Mouse (Mus musculus) inflammation-experienced regulatory T-cells, adult 6 months (primary cell): ENCODE results near the gene Tyk2. TPM values are rescaled to one million over a fixed set of nuclear protein-coding genes. Genes with fewer than 3 reads are reported as not detected.

ENCODE experiments used
- ATAC-seq: one replicate; pipeline ENCODE4 v1.8.0; 2017
- polyA plus RNA-seq, 3 experiments: library from polyadenylated mRNA; unstranded; fragments of 100-300 nt; shearing (Covaris generic); gene quantifications; one replicate each; pipeline ENCODE4 v1.2.1; 2017

The Tyk2 gene
- polyA plus RNA-seq, 3 experiments from 2014 or later = 36.3 to 61.7 (median 57.7) TPM

DNA sequence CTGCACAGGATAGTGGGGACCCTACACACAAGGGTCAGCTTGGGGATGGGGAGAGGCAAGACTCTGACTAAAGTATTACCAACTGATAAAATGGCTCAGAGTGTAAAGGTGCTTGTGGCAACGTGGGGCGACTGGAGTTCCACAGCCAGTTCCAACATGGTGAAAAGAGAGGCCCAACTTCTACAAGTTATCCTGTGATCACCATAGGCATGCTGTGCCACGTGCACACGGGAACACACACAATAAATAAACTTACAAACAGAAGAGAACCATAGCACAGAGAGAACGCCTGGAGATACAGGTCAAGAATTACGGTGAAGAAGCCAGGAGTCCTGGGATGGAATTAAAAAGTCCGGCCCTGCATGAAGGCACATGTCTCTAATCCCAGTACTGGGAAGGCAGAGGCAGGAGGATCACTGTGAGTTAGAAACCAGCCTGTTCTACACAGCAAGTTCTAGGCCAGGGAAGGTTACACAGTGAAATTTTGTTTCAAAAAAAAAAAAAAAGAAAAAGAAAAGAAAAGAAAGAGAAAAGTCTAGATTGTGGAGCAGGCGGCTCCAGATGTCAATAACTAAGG is 18.1 kb upstream of the Tyk2 start:
- ATAC-seq = no peak

- no peak for ATAC-seq
Measured at GRCm38 (mm10) chr9:21148427-21148826, 17.4 kb upstream of the Tyk2 start.

DNA sequence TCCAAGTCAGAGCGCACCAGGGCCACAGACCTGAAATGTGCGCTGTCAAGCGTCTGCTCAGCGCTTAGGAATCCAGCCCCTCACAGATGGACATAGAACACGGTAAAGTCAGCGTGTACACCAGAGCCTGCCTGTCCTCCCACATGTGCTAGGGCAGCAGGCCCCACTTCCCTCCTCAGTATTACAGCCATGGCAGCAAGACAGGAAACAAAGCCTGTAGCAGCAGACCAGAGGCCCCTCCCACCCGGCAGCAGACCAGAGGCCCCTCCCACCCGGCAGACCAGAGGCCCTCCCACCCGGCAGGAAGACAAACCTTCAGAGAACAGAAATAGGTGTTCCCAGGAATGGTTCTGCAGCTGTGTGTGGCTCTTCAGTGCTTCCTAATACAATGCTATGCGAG is 15.7 kb upstream of the Tyk2 start:
- ATAC-seq = peak; percentile 85

DNA sequence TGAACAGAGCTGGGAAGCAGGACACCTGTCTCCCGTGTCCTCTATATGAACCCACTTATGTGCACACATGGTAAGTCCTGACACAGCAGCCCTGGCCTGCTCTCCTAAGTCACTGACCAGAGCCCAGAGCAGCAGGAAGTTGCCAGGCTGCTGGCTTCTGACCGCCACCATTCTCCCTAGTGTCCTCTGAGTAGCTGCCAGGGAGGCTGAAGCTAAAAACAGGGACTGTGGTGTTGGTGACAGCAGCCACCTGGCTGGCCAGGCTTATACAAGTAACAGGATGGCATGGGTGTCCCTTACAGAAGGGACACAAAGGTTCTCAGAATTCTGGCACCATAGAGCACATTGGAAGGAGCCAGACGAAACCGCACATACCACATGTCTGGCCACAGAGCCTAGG is 14.4 kb upstream of the Tyk2 start:
- ATAC-seq = no peak

- ATAC-seq = no peak
Measured at GRCm38 (mm10) chr9:21144361-21144760, 13.3 kb upstream of the Tyk2 start.

GRCm38 (mm10) chr9:21141922-21142321 is 10.9 kb upstream of the Tyk2 start:
- ATAC-seq = no peak

DNA sequence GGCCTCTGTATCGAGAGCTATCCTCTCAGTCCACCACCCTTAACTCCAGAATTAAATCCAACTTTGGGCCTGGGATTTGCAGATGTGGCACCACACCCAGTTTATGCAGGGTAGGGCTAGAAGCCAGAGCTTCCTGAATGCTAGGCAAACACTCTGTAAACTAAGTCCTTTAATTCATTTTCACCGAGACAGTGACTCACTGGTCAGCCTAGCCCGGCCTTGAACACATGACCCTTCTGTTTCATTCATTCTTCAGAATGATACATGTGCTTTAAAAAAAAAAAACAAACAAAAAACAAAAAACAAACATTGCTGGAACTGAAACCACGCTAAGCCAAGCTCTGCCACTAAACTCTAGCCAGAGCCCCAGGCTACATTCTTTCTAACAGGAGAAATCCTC is 7.3 kb upstream of the Tyk2 start:
- no peak for ATAC-seq

- peak; percentile 38 for ATAC-seq
Measured at GRCm38 (mm10) chr9:21137229-21137628, 6.2 kb upstream of the Tyk2 start.

DNA sequence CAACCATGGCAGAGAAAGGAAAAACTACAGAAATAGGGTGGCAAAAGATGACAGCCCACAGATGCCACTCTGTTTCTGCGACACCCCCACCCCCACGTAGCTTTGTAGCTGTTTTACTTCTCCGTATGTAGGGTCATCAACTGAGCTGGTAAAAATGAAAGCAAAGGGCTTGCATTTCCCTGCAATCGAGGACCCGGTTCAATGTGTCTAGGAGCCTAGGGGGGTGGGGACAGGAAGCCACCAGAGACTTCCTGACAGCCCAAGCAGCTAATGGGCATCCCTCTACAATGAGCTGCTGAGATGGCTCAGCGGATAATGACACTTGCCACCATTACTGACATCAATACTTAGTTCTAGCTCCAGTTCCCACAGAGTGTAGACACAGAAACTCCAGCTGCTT is 5.4 kb upstream of the Tyk2 start:
- peak; percentile 65 for ATAC-seq

DNA sequence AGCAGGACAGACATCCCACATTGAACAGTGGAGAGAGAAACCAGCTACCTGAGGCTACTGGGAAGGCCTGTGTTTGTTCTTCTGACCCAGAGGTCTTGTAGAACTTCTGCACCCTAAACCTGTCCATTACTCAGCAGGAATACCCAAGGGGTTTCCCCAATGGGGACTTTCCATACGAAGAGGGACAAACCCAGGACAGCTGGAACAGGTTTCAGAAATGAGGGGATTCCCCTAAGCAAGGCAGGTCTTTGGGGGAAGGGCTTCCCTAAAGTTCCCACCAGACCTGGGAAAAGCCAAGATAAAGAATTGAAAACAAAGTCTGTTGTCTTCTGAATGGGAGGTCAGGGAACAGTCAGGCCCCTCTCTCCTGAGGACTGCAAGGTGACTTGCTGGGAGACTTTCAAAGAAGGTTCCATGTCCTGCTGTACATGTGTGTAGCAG is 4.9 kb upstream of the Tyk2 start:
- peak; percentile 15 for ATAC-seq

DNA sequence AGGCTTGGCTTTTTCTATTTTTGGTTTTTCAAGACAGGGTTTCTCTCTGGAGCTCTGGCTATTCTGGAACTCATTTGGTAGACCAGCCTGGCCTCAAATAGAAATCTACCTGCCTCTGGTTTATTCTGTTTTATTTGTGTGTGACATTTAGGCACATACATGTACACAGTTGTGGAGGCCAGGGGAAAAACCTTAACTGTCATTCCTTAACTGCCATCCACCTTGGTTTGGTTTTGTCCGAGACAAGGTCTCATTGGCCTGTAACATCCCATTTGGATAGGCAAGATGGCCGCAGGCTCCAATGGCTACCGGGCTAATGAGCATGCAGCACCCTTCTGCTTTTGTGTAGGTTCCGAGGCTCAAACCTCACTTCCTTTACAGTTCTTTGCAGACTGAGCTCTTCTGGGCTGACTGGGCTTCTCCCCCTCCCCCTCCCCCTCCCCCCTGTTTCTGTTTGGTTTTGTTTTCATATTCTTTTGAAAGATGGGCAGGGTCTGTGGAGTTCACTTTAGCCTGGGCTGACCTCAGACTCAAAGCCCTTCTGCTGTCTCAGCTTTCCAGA is 4.4 kb upstream of the Tyk2 start:
- ATAC-seq = no peak

DNA sequence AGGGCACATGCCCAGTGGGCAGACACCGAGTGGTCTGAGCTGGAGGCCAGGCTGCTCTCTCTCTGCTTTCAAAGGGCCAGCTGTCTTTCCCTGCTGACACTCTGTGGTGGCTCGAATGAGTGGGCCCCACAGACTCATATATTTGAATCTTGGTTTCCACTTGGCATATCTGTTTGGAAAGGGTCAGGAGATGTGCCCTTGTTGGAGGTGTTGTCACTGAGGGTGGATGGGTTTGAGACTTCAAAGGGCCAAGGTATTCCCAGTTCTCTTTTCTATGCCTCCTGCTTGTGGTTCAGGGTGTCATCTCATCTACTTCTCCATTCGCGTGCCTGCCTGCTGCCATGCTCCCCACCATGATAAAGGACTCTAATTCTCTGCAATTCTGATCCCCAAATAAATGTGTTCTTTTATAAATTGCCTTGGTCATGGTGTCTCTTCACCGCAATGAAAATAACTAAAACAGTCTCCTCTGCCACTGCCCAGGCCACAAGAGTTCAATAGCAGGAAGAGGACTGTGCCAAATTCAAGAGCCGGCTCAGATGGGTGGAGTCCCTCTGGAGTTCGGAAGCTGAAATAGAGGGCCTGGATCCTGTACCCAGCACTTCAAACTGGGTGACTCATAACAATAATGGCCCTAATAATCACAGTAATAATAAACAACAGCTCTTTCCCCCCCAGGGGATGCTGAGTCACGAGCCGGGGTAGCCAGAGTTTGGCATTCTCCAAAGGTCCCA is 3.7 kb upstream of the Tyk2 start:
- ATAC-seq = no peak

GRCm38 (mm10) chr9:21133064-21133707 is 2.1 kb upstream of the Tyk2 start:
- ATAC-seq = peak; percentile 25

DNA sequence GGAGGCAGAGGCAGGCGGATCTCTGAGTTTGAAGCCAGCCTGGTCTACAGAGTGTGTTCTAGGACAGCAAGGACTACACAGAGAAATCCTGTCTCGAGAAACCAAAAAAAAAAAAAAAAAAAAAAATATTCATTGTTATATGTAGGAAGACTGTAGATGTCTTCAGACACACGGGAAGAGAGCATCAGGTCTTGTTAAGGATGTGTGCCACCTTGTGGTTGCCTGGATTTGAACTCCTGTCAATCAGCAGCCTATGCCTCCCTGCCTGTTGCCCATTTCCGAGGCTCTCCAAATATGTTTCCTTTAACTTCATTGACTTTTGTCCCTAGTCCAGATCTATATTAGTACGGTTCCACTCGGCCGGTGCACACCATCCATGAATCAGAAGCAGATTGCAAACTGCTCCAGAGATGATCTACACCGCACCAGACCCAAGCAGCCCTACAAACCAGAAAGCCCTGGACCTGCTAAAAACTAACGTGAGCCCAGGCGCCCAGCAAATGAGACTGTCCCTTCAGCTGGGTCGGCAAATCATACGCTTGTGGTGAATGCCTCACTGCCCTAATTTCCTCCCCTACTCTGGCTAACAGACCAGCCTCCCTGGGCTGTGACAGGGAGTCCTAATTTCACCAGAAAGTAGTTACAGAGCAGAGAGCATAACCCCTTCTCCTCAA is 1.2 kb upstream of the Tyk2 start:
- ATAC-seq = no peak

DNA sequence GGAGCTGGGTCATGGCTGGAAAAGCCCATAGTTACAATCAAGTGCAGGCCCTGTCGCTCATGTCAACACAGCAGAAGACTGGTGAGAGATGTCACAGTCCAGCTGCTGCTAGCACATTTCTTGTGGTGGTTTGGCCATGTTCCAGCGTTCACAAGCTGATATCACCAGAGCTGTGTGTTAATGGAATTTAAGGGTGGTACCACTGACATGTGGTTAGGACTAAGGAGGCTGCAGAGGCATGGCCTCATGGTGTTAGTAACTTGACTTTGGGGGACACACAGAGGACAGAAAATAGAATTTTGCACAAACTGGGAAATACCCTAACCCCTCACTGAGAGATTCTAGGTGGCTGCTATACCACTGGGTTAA is 4.8 kb downstream of the Tyk2 start:
- no peak for ATAC-seq

DNA sequence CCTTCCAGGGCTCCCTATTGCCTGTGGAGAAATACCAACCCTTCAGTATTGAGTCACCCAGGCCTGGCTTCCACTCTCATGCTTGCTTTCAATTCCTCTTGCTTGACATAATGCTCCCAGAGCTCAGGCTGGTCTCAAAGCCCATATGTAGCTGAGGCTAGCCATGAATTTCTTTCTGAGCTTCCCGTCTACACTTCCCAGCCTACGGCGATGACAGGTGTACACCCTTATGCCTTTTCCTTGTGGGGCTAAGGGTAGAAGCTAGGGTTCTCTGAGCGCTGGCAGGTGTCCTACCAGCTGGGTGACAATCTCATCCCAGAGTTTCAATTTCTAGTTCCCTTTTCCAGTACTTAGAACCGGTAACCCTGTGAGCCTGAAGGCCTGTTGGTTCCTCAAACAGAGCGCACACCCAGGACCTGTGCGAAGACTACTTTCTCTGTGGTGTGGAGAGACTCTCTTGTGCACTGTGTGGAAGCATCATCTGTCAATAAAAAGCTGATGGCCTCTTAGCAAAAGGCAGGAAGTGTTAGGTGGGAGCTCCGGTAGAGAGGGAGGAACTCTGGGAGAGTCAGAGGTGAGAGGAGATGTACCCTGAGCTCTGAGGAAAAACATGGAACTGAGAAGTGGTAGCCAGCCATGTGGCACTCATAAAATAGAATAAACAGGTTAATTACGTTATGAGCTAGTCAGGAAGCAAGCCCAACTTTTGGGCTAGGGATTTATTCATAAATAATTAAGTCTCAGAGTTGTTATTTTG is 5.4 kb downstream of the Tyk2 start:
- no peak for ATAC-seq

GRCm38 (mm10) chr9:21124837-21125236 is 6.2 kb downstream of the Tyk2 start:
- no peak for ATAC-seq

DNA sequence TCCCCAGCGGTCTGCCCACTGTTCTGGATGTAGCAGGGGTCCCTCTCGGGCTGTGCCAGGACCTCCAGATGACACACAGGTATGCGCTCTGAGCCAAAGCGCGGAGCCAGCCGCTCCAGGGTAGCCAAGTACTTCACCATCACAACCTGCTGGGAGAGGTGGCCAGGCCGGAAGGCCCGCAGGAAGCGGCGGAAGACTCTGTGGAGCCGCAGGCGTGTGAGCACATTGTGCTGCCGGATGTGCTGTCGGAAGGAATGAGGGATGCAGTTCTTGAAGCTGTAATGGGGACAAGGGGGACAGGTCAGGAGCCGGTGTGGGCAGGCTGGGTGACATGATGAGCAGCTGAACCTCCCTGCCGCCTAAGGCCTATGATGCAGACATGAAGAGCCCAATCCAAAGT is 9.6 kb downstream of the Tyk2 start:
- ATAC-seq = no peak

DNA sequence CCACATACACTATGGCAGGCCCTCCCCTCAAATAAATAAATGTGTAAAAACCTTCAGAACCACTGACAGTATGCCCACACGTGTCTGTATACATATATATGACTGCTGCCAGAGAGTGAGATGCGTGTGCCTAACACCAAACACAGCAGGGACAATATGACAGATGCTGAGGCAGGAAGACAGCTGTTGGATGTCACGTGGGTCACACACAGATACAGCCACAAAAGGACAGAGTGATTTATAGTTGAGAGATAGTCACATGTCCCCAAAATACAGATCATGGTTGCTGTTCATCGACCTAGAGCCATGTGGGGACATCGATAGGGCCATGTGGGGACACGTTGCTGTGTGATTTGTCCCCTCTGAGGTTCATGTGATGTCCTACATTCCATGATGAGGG is 14.0 kb downstream of the Tyk2 start:
- ATAC-seq = no peak

GRCm38 (mm10) chr9:21115105-21115504 is 15.9 kb downstream of the Tyk2 start:
- no peak for ATAC-seq

GRCm38 (mm10) chr9:21114190-21114589 is 16.9 kb downstream of the Tyk2 start:
- no peak for ATAC-seq

- ATAC-seq = no peak
Measured at GRCm38 (mm10) chr9:21113751-21114150, 17.3 kb downstream of the Tyk2 start.
